Mouse (Mus musculus) liver, adult 2 months (tissue): ENCODE results near the gene Ciz1.

Experiments
- CTCF ChIP-seq: fragments of 200-500 bp; IDR thresholded peaks from 2 replicates; pipeline ENCODE4 v1.5.1; 2011; ENCODE audit warnings: low read depth, low read length, control low read depth
- POLR2A ChIP-seq: fragments of 200-500 bp; IDR thresholded peaks from 2 replicates; pipeline ENCODE4 v1.6.1; 2011; ENCODE audit warnings: low read length, control low read depth; ENCODE audit not compliant: insufficient read depth; ENCODE audit errors: extremely low read depth

DNA sequence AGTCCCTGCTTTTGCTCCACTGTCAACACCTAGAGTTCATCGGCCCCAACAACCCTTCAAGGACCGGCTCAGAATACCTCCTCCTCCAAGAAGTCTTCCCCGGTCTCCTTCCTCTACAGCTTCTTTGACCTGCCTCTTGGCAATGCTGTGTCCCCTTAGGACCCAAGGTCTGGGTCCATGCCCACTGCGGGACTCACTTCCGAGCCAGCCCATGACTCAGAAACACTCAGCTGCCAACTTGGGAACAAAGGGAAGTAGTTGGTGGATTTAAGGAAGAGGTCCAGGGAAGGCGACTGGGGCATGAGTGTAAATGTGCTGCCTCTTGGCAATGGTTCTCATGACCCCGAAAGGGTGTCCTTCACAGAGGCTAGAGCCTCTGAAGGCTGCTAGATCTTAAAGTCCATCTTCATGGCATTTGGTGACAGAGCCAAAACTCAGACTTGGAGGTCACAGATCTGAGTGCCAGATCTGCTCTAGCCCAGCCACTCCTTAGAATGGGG, 27.9 kb downstream of the Ciz1 start:
- TF ChIP-seq CTCF (no peak), POLR2A (no peak)
